In the genomic region with DNA sequence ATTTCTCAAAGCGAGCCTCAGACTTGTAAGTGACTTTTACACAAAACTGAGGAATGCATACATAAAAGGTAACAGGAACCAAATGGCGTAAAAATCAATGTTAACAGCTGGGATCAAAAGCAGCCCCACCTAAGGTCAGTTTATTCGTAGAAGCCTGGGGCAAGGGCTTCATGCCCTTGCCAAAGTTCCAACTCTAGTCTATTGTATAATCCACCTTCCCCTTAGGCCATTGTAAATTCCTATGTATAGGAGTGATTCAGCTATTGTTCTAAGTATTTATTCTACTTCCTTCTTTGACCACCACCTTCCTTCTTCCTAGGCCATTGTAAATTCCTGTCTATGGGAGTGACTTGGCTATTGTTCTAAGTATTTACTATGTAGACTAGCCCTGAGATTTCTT, we compare ENCODE assay signal across 33 mouse cellular contexts.
"Had no signal": no experiment of that assay in that cellular context is flagged by ENCODE, and none has a peak within 500 bp of the region (broad histone marks: within the 10 kb centered on the region; RNA-seq: fewer than 3 reads in every experiment).

No protein-coding gene starts in this region.

- DNase-seq: heart, postnatal 10 days; heart, postnatal 14 days; heart, postnatal 36 days; heart, postnatal 4 days; kidney, adult 11 months; kidney, adult 18-20 months; kidney, adult 2 months; kidney, adult 8-10 months; kidney, adult 9 months; kidney, postnatal 10 days; kidney, postnatal 25 days; kidney, postnatal 36 days; kidney, postnatal 4 days; layer of hippocampus, adult 9-11 months; layer of hippocampus, postnatal 36 days had no signal

- H3K4me1 ChIP-seq: heart, embryonic 12.5 days; heart, embryonic 13.5 days; heart, embryonic 15.5 days; hindbrain, embryonic 10.5 days; hindbrain, embryonic 12.5 days; hindbrain, embryonic 15.5 days; intestine, embryonic 15.5 days; kidney, embryonic 15.5 days had no signal

- H3K4me2 ChIP-seq: heart, embryonic 11.5 days; heart, embryonic 12.5 days; heart, embryonic 13.5 days; heart, embryonic 15.5 days; hindbrain, embryonic 12.5 days; hindbrain, embryonic 14.5 days; hindbrain, embryonic 15.5 days; intestine, embryonic 15.5 days; kidney, embryonic 15.5 days had no signal

- H3K27me3 ChIP-seq: heart, embryonic 12.5 days; heart, embryonic 13.5 days; heart, embryonic 15.5 days; hindbrain, embryonic 12.5 days; hindbrain, embryonic 15.5 days; intestine, embryonic 15.5 days; kidney, embryonic 15.5 days had no signal

- H3K36me3 ChIP-seq: heart, embryonic 12.5 days; heart, embryonic 13.5 days; heart, embryonic 15.5 days; hindbrain, embryonic 10.5 days; hindbrain, embryonic 12.5 days; hindbrain, embryonic 15.5 days; intestine, embryonic 15.5 days; kidney, embryonic 15.5 days had no signal

- ATAC-seq: hindbrain, embryonic 16.5 days; hindbrain, postnatal 0 days; inflammation-experienced regulatory T-cells, adult 6 months; intestine, embryonic 15.5 days; intestine, embryonic 16.5 days; intestine, postnatal 0 days had no signal

- H3K27ac ChIP-seq: heart, embryonic 13.5 days; heart, embryonic 15.5 days; hindbrain, embryonic 10.5 days; hindbrain, embryonic 12.5 days; hindbrain, embryonic 14.5 days; hindbrain, embryonic 15.5 days; hindbrain, postnatal 0 days; intestine, embryonic 15.5 days; kidney, embryonic 15.5 days; kidney, postnatal 0 days; layer of hippocampus, adult 2 months; left cerebral cortex, adult 2 months had no signal

- H3K9ac ChIP-seq: heart, embryonic 12.5 days; heart, embryonic 13.5 days; heart, embryonic 15.5 days; hindbrain, embryonic 12.5 days; hindbrain, embryonic 14.5 days; hindbrain, embryonic 15.5 days; intestine, embryonic 15.5 days; kidney, embryonic 15.5 days had no signal

- H3K9me3 ChIP-seq: heart, embryonic 13.5 days; heart, embryonic 15.5 days; hindbrain, embryonic 12.5 days; hindbrain, embryonic 15.5 days; intestine, embryonic 15.5 days; kidney, embryonic 15.5 days had no signal

- H3K4me3 ChIP-seq: heart, embryonic 12.5 days; heart, embryonic 13.5 days; heart, embryonic 15.5 days; hindbrain, embryonic 10.5 days; hindbrain, embryonic 12.5 days; hindbrain, embryonic 15.5 days; intestine, embryonic 15.5 days; kidney, embryonic 15.5 days; layer of hippocampus, adult 2 months; left cerebral cortex, adult 2 months had no signal
